Mouse (Mus musculus) liver, embryonic 14.5 days (tissue): ENCODE results near the gene Slc5a4b. TPM values are rescaled to one million over a fixed set of nuclear protein-coding genes. Genes with fewer than 3 reads are reported as not detected.

Experiments
- ATAC-seq: fragments of 200-750 bp; cut with Nextera tagmentation; 2 replicates; pipeline ENCODE4 v1.8.0; 2017; ENCODE audit warnings: moderate number of reproducible peaks, mild to moderate bottlenecking, moderate library complexity; ENCODE audit not compliant: insufficient read depth
- DNase-seq, 3 experiments: peaks; one replicate each; pipeline ENCODE4 v3.0.0-alpha.2; 2012 to 2013; ENCODE audit warnings: low read depth in 3 of 3, low spot score in 3 of 3
- H3K27ac ChIP-seq: fragments of 300-500 bp; sonication (generic); 2 replicates; pipeline ENCODE4 v1.5.1; 2014; ENCODE audit warnings: moderate library complexity, mild to moderate bottlenecking, control low read depth, inconsistent platforms
- H3K27me3 ChIP-seq: fragments of 300-500 bp; sonication (generic); 2 replicates; pipeline ENCODE4 v1.6.1; 2014; ENCODE audit warnings: mild to moderate bottlenecking, low read length, moderate library complexity; ENCODE audit not compliant: control insufficient read depth, insufficient read depth
- H3K36me3 ChIP-seq: fragments of 300-500 bp; sonication (generic); replicated peaks from 2 replicates; pipeline ENCODE4 v1.6.1; 2014; ENCODE audit warnings: low read depth; ENCODE audit not compliant: control insufficient read depth, insufficient read depth
- H3K4me1 ChIP-seq, 2 experiments: fragments of 200-500 bp in 1 of 2; fragments of 300-500 bp in 1 of 2; sonication (generic) in 1 of 2; replicated peaks; 2 replicates each; pipeline ENCODE4 v1.6.1; 2012 to 2014; ENCODE audit warnings: antibody characterized with exemption in 1 of 2, inconsistent platforms in 1 of 2, low read length in 1 of 2; ENCODE audit not compliant: control insufficient read depth in 2 of 2, insufficient read depth in 2 of 2
- H3K4me2 ChIP-seq: fragments of 300-500 bp; sonication (generic); 2 replicates; pipeline ENCODE4 v1.6.1; 2014; ENCODE audit warnings: low read depth, mild to moderate bottlenecking, control low read depth, moderate library complexity
- H3K4me3 ChIP-seq, 2 experiments: fragments of 200-500 bp in 1 of 2; fragments of 300-500 bp in 1 of 2; sonication (generic) in 1 of 2; 2 replicates each; pipeline ENCODE4 v1.5.1; 2012 to 2014; ENCODE audit warnings: low read depth in 2 of 2, low read length in 2 of 2, mild to moderate bottlenecking in 2 of 2, control low read depth in 1 of 2, inconsistent platforms in 1 of 2, moderate library complexity in 1 of 2; ENCODE audit not compliant: insufficient read depth in 1 of 2
- H3K9ac ChIP-seq: fragments of 300-500 bp; sonication (generic); replicated peaks from 2 replicates; pipeline ENCODE4 v1.6.1; 2014; ENCODE audit warnings: mild to moderate bottlenecking, control low read depth, moderate library complexity
- H3K9me3 ChIP-seq: fragments of 300-500 bp; sonication (generic); 2 replicates; pipeline ENCODE4 v1.6.1; 2016; ENCODE audit warnings: low read length, mixed read lengths; ENCODE audit not compliant: control insufficient read depth
- CTCF ChIP-seq: IDR thresholded peaks from 2 replicates; pipeline ENCODE4 v1.5.1; 2016; ENCODE audit warnings: antibody characterized with exemption, low read depth, control low read depth
- EP300 ChIP-seq: IDR thresholded peaks from 2 replicates; pipeline ENCODE4 v1.6.1; 2016; ENCODE audit warnings: antibody characterized with exemption, low read depth
- WGBS: fragments of 180-500 bp; shearing (Covaris S2); extraction: QIAGEN DNeasy Blood & Tissue Kit; methylation state at CpG from one replicate; pipeline ENCODE4 v1.1.7; 2014; ENCODE audit not compliant: insufficient replicate concordance; 5-methylcytosine and 5-hydroxymethylcytosine counted together
- polyA plus RNA-seq, 2 experiments: library from polyadenylated mRNA; depleted of rRNA in 1 of 2; stranded (reverse) in 1 of 2; unstranded in 1 of 2; fragments of >200 nt; fragmentation: Nextera tagmentation in 1 of 2; extraction: Ambion mirVana in 1 of 2; gene quantifications; 2 replicates each; pipeline versions ENCODE4 v1.2.1 to v1.2.3; 2012 to 2014

Gene Slc5a4b
- polyA plus RNA-seq, 2 experiments = 0.03 to 0.10 TPM

- H3K4me3 ChIP-seq = no peak overlapping the region
- 70% methylated on average over 5 of the region's 5 CpGs for WGBS
- H3K4me1 ChIP-seq = peaks cover 9 to 20% of the 10 kb centered on the region in 2 experiments; a peak in 3 of 4 replicates
- H3K4me2 ChIP-seq = no peak overlapping the region
- DNase-seq = no peak
- TF ChIP-seq EP300 (no peak), CTCF (no peak)
- no peak overlapping the region for H3K9ac ChIP-seq
- no peaks in the 10 kb centered on the region for H3K9me3 ChIP-seq
- no peaks in the 10 kb centered on the region for H3K27me3 ChIP-seq
- no peaks in the 10 kb centered on the region for H3K36me3 ChIP-seq
- H3K27ac ChIP-seq = no peak overlapping the region
- no peak for ATAC-seq
These were observed 81.5 kb downstream of the Slc5a4b start for GRCm38 (mm10) chr10:76029276-76029675.

GRCm38 (mm10) chr10:76028396-76028795, 82.4 kb downstream of the Slc5a4b start:
- Histone ChIP-seq H3K27me3 (no peaks in the 10 kb centered on the region), H3K27ac (no peak overlapping the region), H3K36me3 (no peaks in the 10 kb centered on the region), H3K9me3 (no peaks in the 10 kb centered on the region), H3K9ac (no peak overlapping the region), H3K4me3 (no peak overlapping the region), H3K4me2 (no peak overlapping the region), H3K4me1 (peaks cover 4 to 16% of the 10 kb centered on the region in 2 experiments; a peak in 3 of 4 replicates)
- ATAC-seq = no peak
- TF ChIP-seq EP300 = no peak
- WGBS = 59% methylated on average over 9 of the region's 9 CpGs
- no peak for DNase-seq

- no peaks in the 10 kb centered on the region for H3K27me3 ChIP-seq
- H3K4me3 ChIP-seq = no peak overlapping the region
- no peaks in the 10 kb centered on the region for H3K9me3 ChIP-seq
- TF ChIP-seq CTCF (no peak), EP300 (no peak)
- DNase-seq (no peak), ATAC-seq (no peak)
- H3K36me3 ChIP-seq = no peaks in the 10 kb centered on the region
- H3K4me1 ChIP-seq = peaks cover 4 to 12% of the 10 kb centered on the region in 2 experiments; a peak in 2 of 4 replicates
- 14% methylated on average over 4 of the region's 4 CpGs for WGBS
- no peak overlapping the region for H3K9ac ChIP-seq
- H3K4me2 ChIP-seq = no peak overlapping the region
- H3K27ac ChIP-seq = no peak overlapping the region
These were observed 82.8 kb downstream of the Slc5a4b start for GRCm38 (mm10) chr10:76028016-76028366.

GRCm38 (mm10) chr10:76027127-76028015, 83.4 kb downstream of the Slc5a4b start:
- H3K4me3 ChIP-seq = no peak overlapping the region
- DNase-seq = no peak
- H3K9me3 ChIP-seq = no peaks in the 10 kb centered on the region
- no peak for TF ChIP-seq CTCF
- TF ChIP-seq EP300 = no peak
- no peak overlapping the region for H3K27ac ChIP-seq
- H3K9ac ChIP-seq = no peak overlapping the region
- ATAC-seq = no peak
- no peak overlapping the region for H3K4me2 ChIP-seq
- H3K4me1 ChIP-seq = peaks cover 4 to 12% of the 10 kb centered on the region in 2 experiments; a peak in 2 of 4 replicates
- WGBS = 49% methylated on average over 12 of the region's 12 CpGs
- H3K36me3 ChIP-seq = no peaks in the 10 kb centered on the region
- no peaks in the 10 kb centered on the region for H3K27me3 ChIP-seq

DNA sequence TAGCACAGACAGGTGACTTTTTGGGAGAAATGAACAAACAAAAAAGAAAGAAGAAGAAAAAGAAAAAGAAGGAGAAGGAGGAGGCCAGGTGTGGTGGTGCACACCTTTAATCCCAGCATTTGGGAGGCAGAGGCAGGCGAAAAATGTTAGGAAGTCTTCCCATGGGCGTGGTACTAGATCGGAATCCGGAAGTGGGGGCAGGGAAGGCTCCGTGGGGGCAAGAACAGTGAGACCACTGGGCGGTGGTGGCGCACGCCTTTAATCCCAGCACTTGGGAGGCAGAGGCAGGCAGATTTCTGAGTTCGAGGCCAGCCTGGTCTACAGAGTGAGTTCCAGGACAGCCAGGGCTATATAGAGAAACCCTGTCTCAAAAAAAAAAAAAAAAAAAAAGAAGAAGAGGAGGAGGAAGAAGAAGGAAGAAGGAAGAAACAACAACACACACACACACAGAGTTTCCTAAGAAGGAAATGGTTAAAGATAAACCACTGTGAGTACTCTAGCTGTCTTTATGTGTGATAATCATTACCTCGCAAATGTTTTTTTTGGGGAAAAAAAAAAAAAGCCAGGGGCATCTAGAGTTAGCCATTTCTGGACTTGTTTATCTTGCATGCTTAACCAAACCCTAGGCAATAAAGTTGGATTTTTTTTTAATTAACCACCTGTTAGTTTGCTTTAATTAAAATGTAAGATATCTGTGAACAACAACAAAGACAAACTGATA, 85.1 kb downstream of the Slc5a4b start:
- no peak overlapping the region for H3K4me3 ChIP-seq
- H3K27me3 ChIP-seq = no peaks in the 10 kb centered on the region
- no peak for ATAC-seq
- H3K4me1 ChIP-seq = peaks cover 0 to 14% of the 10 kb centered on the region in 2 experiments
- TF ChIP-seq EP300 (no peak), CTCF (no peak)
- H3K4me2 ChIP-seq = no peak overlapping the region
- no peaks in the 10 kb centered on the region for H3K9me3 ChIP-seq
- no peak overlapping the region for H3K9ac ChIP-seq
- H3K36me3 ChIP-seq = no peaks in the 10 kb centered on the region
- no peak overlapping the region for H3K27ac ChIP-seq
- DNase-seq = no peak
- 71% methylated on average over 10 of the region's 10 CpGs for WGBS
